Mouse (Mus musculus) kidney, adult 2 months (tissue): ENCODE measurements around the gene Utp6. TPM values are rescaled to one million over a fixed set of nuclear protein-coding genes. Genes with fewer than 3 reads are reported as not detected.

Experiments used
- DNase-seq: peaks from one replicate; pipeline ENCODE4 v3.0.0; 2021
- H3K27ac ChIP-seq: fragments of 200-500 bp; 2 replicates; pipeline ENCODE4 v1.5.1; 2012; ENCODE audit warnings: low read depth, low read length, control low read depth, inconsistent platforms; ENCODE audit not compliant: insufficient read depth
- H3K27me3 ChIP-seq: fragments of 200-500 bp; replicated peaks from 2 replicates; pipeline ENCODE4 v1.6.1; 2012; ENCODE audit warnings: mild to moderate bottlenecking, moderate library complexity, low read length, inconsistent platforms; ENCODE audit not compliant: control insufficient read depth, insufficient read depth
- H3K36me3 ChIP-seq: fragments of 200-500 bp; 2 replicates; pipeline ENCODE4 v1.6.1; 2012; ENCODE audit warnings: mild to moderate bottlenecking, moderate library complexity, low read length, inconsistent platforms; ENCODE audit not compliant: control insufficient read depth, insufficient read depth
- H3K4me1 ChIP-seq: fragments of 200-500 bp; 2 replicates; pipeline ENCODE4 v1.6.1; 2011; ENCODE audit warnings: low read length; ENCODE audit not compliant: control insufficient read depth, insufficient read depth
- H3K4me3 ChIP-seq: fragments of 200-500 bp; 2 replicates; pipeline ENCODE4 v1.5.1; 2011; ENCODE audit warnings: mild to moderate bottlenecking, low read depth, low read length, control low read depth; ENCODE audit not compliant: insufficient read depth
- CTCF ChIP-seq: fragments of 200-500 bp; conservative IDR thresholded peaks from 2 replicates; pipeline ENCODE4 v1.5.1; 2011; ENCODE audit warnings: low read depth, mild to moderate bottlenecking, control low read depth, low read length, moderate library complexity, mixed read lengths; ENCODE audit not compliant: insufficient read depth, insufficient read length
- POLR2A ChIP-seq: fragments of 200-500 bp; IDR thresholded peaks from one replicate; pipeline ENCODE4 v1.6.1; 2011; ENCODE audit warnings: low read depth, low read length, control low read depth
- WGBS: fragments of 180-500 bp; shearing (Covaris S2); methylation state at CpG from one replicate; pipeline ENCODE4 v1.1.7; 2018; 5-methylcytosine and 5-hydroxymethylcytosine counted together
- polyA plus RNA-seq: library from polyadenylated mRNA; depleted of rRNA; stranded (reverse); fragments of >200 nt; gene quantifications from 2 replicates; pipeline ENCODE4 v1.2.3, GENCODE M21; 2012

Utp6 gene
- polyA plus RNA-seq, 1 experiment: 10.3 TPM

DNA sequence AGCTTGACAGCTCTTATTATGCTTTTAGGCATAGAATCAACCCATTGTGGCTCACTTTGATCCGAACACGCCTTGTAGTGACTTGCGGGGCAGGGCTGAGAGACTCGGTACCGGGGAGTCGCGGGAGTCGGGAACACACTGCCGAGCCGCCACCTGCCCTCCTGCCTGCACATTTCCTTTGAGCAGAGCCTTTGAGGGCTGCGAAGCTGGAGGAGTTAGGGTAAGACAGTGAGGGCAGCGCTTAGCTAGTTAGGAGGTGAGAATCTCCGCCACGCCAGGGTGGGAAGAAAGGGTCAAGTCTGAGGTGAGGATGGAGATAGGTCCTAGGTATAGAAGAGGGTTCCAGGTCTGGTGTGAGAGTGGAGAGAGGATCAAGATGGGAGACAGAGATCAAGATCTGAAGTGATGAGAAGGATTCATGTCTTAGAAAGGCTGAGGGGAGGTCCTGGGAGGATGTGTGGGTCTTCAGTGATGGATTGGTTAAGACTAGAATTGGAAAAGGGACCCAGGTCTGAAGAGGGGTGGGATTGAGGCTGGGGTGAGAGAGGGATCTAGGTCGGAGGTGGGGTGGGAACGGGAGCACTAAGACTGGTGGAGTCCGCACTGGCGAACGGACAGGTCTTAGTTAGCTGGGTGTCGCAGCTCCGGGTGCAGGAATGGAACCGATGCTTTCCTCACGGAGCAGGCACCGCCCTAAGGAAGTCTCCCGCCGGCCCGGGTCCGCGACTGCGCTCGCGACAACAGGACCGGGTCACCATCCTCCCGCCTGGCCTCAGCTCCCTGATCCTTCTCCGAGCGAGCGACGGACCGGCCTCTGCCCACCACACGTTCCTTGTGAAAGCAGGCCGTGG is 11.7 kb upstream of the Utp6 start:
- Histone ChIP-seq H3K27ac (no peak overlapping the region), H3K4me1 (no peaks in the 10 kb centered on the region), H3K36me3 (no peaks in the 10 kb centered on the region), H3K4me3 (peak overlapping the region; percentile 38), H3K27me3 (peaks cover 12% of the 10 kb centered on the region)
- WGBS: 1% methylated on average over 41 of the region's 41 CpGs
- DNase-seq: no peak
- TF ChIP-seq CTCF (no peak), POLR2A (no peak)

GRCm38 (mm10) chr11:79973133-79973532 is 10.9 kb upstream of the Utp6 start:
- Histone ChIP-seq H3K36me3 (no peaks in the 10 kb centered on the region), H3K4me3 (no peak overlapping the region), H3K27me3 (peaks cover 12% of the 10 kb centered on the region), H3K4me1 (no peaks in the 10 kb centered on the region), H3K27ac (no peak overlapping the region)
- DNase-seq: no peak
- TF ChIP-seq CTCF (no peak), POLR2A (no peak)
- 19% methylated on average over 8 of the region's 8 CpGs for WGBS

GRCm38 (mm10) chr11:79967752-79968151 is 5.6 kb upstream of the Utp6 start:
- no peak overlapping the region for H3K27ac ChIP-seq
- no peaks in the 10 kb centered on the region; the same call in 1 of the 2 replicates for H3K4me1 ChIP-seq
- no peak overlapping the region for H3K4me3 ChIP-seq
- TF ChIP-seq CTCF (no peak), POLR2A (no peak)
- no peaks in the 10 kb centered on the region for H3K27me3 ChIP-seq
- 76% methylated on average over 10 of the region's 10 CpGs for WGBS
- H3K36me3 ChIP-seq: no peaks in the 10 kb centered on the region
- DNase-seq: no peak

- no peaks in the 10 kb centered on the region; the same call in 1 of the 2 replicates for H3K4me1 ChIP-seq
- H3K36me3 ChIP-seq: no peaks in the 10 kb centered on the region
- 32% methylated on average over 8 of the region's 8 CpGs for WGBS
- peak; percentile 72 for DNase-seq
- no peak overlapping the region for H3K4me3 ChIP-seq
- TF ChIP-seq POLR2A: no peak
- no peak overlapping the region for H3K27ac ChIP-seq
- no peaks in the 10 kb centered on the region for H3K27me3 ChIP-seq
These were observed 3.7 kb upstream of the Utp6 start for GRCm38 (mm10) chr11:79965896-79966295.

- no peak overlapping the region for H3K27ac ChIP-seq
- 37% methylated on average over 8 of the region's 8 CpGs for WGBS
- TF ChIP-seq CTCF (no peak), POLR2A (no peak)
- no peaks in the 10 kb centered on the region; the same call in 1 of the 2 replicates for H3K4me1 ChIP-seq
- H3K36me3 ChIP-seq: no peaks in the 10 kb centered on the region
- no peaks in the 10 kb centered on the region for H3K27me3 ChIP-seq
- no peak overlapping the region for H3K4me3 ChIP-seq
- DNase-seq: peak; percentile 3
These were observed 1.2 kb upstream of the Utp6 start for GRCm38 (mm10) chr11:79963212-79963974.

- DNase-seq: no peak
- Histone ChIP-seq H3K27ac (no peak overlapping the region), H3K36me3 (no peaks in the 10 kb centered on the region), H3K4me1 (no peaks in the 10 kb centered on the region; the same call in 1 of the 2 replicates), H3K27me3 (no peaks in the 10 kb centered on the region), H3K4me3 (peak overlapping the region; percentile 52)
- 0% methylated on average over 9 of the region's 9 CpGs for WGBS
- TF ChIP-seq POLR2A (no peak), CTCF (no peak)
These were observed 640 bp upstream of the Utp6 start for GRCm38 (mm10) chr11:79962877-79963183.
